Mouse (Mus musculus) left cerebral cortex, postnatal 4 days (tissue): Measurements from ENCODE around the gene Fam183b. TPM values are rescaled to one million over a fixed set of nuclear protein-coding genes. Genes with fewer than 3 reads are reported as not detected.
A peak's percentile ranks its signal among the peaks of the same experiment; 100 is the strongest.
"Not testable (repeated sequence)": the region's sequence is repeated elsewhere in the genome, so short reads cannot be mapped to it uniquely, and the experiment has no call there.

Experiments used
- DNase-seq: peaks from one replicate; pipeline ENCODE4 v3.0.0-alpha.2; 2022
- intact Hi-C: fragments of 180-260 bp; cut with DNase I; formaldehyde crosslinking; loops from one replicate; pipeline ENCODE4 v1.15.1; 2025
- total RNA-seq, 2 experiments: library from RNA; stranded (reverse); gene quantifications; 2 replicates each; pipeline ENCODE4 v1.2.3; 2021

The Fam183b gene
- 1 to 10 TPM; 1.6 to 1.8 TPM for total RNA-seq

- peak; percentile 76 for DNase-seq
- intact Hi-C loops = no loop called here
These were observed at the start of gene Fam183b for GRCm38 (mm10) chr11:58801558-58802228. Gene Fam183b, minus strand, starts transcription at chr11:58801960.

DNA sequence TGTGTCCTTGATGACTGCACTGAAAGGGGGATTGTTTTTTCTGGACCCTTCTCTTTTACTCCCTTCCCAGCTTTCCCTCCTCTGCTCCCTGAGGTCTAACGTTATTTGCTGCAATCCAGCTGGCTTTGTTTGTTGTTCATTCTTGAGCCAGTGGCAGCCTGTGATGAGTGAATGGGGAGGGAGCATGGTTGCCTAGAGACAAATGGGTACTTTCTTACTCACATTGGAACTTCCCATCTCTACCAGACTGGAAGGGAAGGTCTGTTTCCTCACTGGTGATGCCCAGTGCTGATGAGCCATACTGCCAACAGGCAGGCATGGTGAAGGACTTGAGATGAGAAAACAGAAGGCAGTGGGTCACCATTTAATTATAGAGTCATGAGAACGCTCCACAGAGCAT, 48.0 kb upstream of the Fam183b start:
- intact Hi-C loops = no loop called here
- no peak for DNase-seq

DNA sequence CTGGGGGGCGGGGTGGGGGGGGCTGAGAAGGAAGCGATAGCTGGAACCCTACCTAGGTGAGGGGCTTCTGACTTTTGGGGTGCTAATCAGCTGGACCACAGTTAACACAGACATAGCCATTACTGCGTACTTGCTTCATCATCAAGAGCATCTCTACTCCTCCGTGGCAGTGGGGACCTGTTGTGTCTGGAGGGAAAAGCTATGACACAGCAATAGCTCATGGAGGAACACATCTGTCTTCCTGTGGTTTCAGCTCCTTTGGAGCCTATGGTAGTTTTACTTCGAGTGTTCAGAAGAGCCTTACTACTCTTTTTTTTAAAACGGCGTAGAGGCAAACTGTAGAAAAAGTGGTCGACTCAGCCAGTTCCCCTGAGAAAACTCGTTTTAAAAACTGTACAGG, 45.9 kb upstream of the Fam183b start:
- intact Hi-C loops = no loop called here

DNA sequence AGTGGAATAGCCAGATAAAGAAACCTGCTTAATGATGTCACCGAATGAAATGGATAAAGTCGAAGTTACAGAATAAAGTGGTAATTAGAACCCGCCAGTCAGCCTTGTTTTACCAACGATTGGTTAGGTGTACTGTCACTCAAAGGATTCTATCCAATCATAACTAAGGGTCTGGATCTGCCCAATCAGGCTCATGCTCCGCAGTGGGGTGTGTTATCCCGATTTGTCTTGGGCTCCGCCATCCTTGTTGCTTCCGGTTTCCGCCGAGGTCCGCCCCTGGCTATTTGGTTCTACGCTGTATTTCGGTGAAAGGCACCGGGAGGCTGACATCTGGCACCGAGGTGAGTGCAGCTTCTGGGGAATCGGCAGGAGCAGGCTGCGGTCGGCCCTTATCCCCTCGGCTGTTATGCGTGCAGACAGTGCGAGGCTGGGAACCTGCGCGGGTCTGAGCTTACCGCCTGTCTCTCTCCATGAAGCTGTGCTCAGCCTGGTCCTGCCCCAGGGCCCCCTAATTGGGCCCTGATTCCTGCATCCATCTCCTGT, 45.2 kb upstream of the Fam183b start, which contains the start of gene Gm12258:
TSS of gene Gm12258 (plus strand) at position 240 of the 543 bp plus-strand sequence.
- DNase-seq = peak; percentile 84
- intact Hi-C loops = no loop called here

More for the DNA sequence above, 45.9 kb upstream of the Fam183b start:
- DNase-seq = no peak

DNA sequence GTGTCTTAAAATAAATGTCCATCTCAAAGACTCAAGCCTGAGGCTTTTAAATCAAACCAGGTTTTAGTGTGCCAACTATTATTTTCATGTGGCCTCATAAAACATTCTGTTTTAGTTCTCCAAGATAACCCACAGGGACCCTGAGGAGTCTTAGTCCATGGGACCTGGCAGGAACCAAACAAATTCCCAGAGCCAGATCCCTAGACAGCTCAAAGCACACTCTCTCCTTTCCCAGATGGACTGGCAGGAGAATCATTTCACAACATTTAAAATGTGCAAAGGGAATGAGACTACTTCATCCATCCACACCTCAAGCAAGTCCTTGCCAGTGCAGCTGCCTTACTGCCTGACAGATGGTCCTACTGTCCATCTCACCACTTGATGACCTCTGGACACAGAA, 37.2 kb upstream of the Fam183b start, which contains the start of gene Olfr311:
TSS of gene Olfr311 (plus strand) at position 301 of the 400 bp plus-strand sequence.
- DNase-seq, intact Hi-C loops: not testable (repeated sequence)

DNA sequence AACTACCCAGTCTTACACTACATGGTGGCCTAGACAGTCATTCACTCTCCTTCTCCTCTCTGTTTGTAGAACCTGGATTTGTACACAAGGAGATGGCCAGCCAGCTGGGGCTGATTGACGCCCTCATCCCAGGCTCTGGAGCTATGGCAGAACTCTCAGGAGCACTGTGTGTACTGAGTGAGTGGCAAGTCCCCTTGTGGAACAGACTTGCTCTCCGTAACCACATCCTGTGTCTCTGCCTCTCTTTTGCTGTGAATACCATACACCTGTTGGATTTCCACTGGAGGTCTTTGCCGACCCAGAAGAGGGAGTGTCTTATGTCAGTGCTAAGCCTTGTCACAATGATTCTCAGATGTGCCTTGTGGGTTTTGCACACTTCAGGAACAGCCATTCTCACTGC, 30.8 kb upstream of the Fam183b start:
- intact Hi-C loops, DNase-seq: not testable (repeated sequence)

DNA sequence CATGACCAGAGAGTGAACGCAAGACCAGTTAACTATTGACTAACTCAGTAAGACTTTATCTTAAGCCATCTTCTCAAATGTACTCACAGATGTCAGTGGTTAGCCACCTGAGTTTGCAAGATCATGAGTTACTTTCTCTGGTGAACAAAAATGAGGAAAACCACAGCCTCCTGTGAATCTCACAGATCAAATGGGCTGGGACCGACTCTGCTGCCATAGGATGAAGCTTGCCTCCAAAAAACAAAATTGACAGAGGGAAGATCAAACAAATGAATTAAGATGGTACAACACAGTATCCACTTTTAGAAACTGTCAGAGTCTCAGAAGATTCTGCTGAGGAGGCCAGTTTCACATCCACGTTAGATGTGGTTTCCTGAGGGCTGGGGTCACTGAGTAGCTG, 28.0 kb upstream of the Fam183b start:
- DNase-seq = no peak
- intact Hi-C loops = no loop called here

DNA sequence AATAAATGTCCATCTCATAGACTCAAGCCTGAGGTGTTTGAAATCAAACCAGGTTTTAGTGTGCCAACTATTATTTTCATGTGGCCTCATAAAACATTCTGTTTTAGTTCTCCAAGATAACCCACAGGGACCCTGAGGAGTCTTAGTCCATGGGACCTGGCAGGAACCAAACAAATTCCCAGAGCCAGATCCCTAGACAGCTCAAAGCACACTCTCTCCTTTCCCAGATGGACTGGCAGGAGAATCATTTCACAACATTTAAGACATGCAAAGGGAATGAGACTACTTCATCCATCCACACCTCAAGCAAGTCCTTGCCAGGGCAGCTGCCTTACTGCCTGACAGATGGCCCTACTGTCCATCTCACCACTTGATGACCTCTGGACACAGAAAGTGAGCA, 27.2 kb upstream of the Fam183b start, which contains the start of gene Olfr312:
TSS of gene Olfr312 (plus strand) at position 301 of the 400 bp plus-strand sequence.
- intact Hi-C loops, DNase-seq: not testable (repeated sequence)

DNA sequence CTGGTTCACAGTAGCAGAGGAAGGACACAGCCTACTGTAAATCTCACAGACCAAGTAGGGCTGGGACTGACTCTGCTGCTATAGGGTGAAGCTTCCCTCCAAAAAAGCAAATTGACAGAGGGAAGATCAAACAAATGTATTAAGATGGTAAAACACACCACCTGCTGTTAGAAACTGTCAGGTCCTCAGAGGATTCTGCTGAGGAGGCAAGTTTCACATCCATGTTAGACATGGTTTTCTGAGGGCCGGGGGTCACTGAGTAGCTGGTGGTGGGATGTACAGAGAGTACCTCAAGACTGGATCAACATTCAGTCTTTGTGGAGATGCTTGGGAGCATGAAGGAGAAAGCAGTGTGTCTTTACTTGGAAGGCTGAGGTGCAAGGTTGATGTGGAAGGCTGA, 13.9 kb upstream of the Fam183b start:
- intact Hi-C loops = no loop called here
- no peak for DNase-seq

DNA sequence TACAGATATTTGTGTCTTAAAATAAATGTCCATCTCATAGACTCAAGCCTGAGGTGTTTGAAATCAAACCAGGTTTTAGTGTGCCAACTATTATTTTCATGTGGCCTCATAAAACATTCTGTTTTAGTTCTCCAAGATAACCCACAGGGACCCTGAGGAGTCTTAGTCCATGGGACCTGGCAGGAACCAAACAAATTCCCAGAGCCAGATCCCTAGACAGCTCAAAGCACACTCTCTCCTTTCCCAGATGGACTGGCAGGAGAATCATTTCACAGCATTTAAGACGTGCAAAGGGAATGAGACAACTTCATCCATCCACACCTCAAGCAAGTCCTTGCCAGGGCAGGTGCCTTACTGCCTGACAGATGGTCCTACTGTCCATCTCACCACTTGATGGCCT, 12.9 kb upstream of the Fam183b start, which contains the start of gene Olfr313:
TSS of gene Olfr313 (plus strand) at position 301 of the 400 bp plus-strand sequence.
- DNase-seq, intact Hi-C loops: not testable (repeated sequence)

DNA sequence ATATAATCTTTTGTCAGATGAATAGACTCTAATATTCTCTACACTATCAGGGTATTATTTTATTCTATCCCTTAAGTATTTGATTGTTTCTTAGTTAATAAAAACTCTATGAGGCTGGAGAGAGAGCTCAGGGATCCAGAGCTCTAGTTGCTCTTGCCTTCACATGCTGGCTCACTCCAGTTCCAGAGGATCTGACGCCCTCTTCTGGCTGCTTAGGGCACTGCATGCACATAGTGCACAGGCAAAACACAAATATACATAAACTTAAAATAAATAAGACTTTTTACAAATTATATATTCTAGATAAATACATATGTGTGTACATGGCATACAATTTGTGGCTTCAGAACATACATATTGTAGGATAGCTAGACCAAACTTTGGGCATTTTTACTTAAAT, 10.2 kb upstream of the Fam183b start:
- intact Hi-C loops = no loop called here
- no peak for DNase-seq

DNA sequence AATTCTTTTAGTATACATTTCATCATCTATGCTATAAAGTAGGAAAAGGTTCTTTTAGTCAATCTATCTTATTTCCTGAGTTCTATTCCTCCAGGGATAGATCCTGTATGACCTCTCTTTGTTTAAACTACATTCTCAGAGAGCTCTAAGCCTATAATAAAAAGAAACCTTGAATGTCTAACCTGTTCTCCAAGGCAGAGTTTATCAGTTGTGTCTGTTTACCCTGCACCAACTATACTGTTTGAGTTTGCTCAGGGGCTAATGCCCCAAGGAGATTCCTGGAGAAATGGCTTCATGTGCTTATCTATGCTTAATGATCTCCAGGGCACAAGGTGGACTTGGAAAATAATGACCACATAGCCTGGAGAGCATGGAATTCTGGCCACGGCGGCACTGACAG, 2.6 kb upstream of the Fam183b start:
- intact Hi-C loops = no loop called here

GRCm38 (mm10) chr11:58803871-58804270, 2.1 kb upstream of the Fam183b start:
- intact Hi-C loops = no loop called here
- no peak for DNase-seq

More for the DNA sequence above, 2.6 kb upstream of the Fam183b start:
- DNase-seq = no peak

DNA sequence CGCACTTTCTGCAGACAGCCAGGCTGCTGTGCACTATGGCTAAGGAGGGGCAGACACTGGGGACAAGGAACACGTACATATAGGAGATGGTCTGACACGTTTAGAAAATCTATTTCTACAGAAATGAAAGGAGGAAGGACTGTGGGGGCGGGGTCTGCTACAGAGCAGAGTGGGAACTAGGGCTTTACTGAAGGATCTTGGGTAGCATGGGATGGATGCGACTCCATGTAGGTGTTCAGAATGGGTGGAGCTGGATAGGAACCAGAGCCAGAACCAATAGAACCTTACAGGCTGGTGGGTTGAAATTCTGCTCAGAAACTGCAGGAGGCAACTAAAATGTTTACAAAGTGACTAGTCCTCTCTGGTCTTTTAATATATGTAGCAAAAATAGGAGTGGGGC, 2.0 kb downstream of the Fam183b start:
- intact Hi-C loops = no loop called here
- no peak for DNase-seq

DNA sequence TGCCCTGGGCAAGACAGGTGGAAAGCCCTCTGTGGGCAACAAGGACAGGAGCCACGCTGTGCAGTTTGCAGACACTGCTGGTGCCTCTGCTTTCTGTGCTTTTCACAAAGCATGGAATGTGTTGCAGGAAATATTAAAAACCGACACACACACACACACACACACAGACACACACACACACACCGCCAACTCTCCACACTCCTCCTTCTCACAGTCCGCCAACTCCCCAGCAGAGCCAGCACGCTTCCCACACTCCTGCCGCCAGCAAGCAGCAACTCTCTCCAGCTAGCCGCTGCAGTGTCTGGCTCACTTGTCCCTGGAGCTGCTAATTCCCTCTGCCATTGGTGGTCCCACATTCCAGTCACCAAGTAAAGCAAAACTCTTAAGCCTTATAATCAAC, 4.9 kb downstream of the Fam183b start:
- DNase-seq = no peak
- intact Hi-C loops = no loop called here

DNA sequence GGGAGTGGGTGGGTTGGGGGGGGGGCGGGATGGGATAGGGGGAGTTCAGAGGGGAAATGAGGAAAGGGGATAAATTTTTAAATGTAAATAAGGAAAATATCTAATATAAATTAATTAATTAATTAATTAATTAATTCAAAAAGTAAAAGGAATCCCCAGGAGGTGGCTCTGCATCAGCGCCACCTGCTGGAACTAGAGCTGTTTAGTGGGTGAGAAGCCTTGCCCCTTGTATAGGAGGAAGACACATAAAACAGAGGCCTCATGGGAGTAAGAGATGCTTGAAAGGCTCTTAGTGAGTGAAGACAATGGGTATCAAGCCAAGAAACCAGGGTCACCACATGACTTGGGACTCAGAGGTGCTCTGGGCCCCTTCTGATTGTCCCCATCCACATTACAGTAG, 5.9 kb downstream of the Fam183b start:
- intact Hi-C loops = no loop called here
- no peak for DNase-seq

DNA sequence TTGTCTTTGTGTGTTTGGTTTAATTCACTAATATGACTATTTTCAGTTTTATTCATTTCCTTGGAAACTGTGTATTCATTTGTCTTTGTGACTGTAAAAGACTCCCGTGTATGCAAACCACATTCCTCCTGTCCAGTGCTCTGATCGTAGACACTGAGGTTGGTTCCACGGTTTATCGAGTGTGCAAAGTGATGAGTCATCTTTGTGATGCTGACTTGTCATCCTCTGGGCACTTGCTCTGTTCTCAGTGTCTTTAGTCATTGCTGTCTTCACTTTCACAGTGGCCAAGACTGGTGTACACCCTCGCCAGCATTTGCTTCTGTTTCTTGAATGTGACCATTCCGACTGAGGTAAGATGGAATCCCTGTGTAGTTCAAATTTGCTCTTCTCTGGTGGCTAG, 11.1 kb downstream of the Fam183b start:
- DNase-seq = no peak
- intact Hi-C loops = no loop called here

DNA sequence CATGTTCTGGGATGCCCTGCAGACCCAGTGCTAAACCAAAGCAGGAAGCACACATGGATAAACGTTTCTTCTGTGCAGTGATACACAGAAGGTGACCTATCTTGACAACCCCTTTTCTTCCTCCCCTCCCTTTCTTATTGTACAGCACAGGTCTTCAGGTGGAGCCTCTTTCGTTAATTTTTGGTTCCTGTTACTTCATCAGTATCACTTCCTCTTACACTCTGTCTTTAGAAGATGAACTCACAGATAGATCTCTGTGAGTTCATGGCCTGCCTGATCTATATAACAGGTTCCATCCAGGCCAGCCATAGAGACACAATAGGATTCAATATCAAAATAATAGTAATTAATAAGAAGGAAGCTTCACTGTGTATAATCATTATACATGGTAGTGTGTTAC, 11.7 kb downstream of the Fam183b start:
- intact Hi-C loops = no loop called here

DNA sequence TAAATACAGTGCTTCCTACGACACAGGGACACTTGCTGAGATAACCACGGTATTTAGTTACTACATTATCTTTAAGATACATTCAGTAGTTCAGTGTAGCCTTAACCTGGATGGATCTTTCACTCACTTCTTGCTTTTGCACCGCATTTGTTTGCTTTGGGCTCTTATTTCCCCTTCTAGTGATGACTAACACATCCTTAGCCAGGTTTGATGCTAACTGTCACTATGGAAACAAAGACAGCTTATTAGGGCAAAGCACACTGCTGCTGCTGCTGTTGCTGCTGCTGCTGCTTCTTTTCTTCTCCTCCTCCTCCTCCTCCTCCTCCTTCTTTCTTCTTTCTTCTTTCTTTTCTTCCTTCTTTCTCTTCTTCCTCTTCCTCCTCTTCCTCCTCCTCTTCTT, 12.2 kb downstream of the Fam183b start:
- DNase-seq = no peak
- intact Hi-C loops = no loop called here

More for the DNA sequence above, 11.7 kb downstream of the Fam183b start:
- no peak for DNase-seq

GRCm38 (mm10) chr11:58788346-58788745, 13.4 kb downstream of the Fam183b start:
- intact Hi-C loops = no loop called here

DNA sequence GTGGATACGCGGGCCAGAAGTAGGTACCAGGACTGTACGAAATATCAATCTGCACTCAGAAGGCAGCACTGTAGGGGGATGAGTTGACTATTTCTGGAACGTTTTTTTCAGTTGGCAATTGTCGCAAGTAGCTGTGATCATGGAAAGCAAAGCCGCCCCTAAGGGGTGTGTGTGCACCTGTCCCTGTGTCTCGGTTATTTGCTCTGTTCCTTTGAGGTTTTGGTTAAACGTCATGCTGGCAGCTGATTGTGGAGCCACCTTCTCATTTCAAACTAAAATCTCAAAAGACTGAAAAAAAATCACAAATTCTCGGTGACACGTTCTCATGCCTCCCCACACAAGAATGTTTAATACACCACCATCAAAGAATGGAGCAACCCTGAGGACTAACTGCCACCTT, 14.1 kb downstream of the Fam183b start:
- intact Hi-C loops = no loop called here
- DNase-seq = no peak

More at GRCm38 (mm10) chr11:58788346-58788745, 13.4 kb downstream of the Fam183b start:
- DNase-seq = no peak

- intact Hi-C loops = no loop called here
- DNase-seq = no peak
These were observed 17.6 kb downstream of the Fam183b start for GRCm38 (mm10) chr11:58784182-58784581.
